Mouse (Mus musculus) G1E (cell line): ENCODE measurements around the gene Zfp804a.

ENCODE experiments used
- CTCF ChIP-seq: IDR thresholded peaks from 2 replicates; pipeline ENCODE4 v1.5.1; 2012; ENCODE audit warnings: low read depth, low read length, inconsistent platforms, mixed read lengths
- GATA1 ChIP-seq: IDR thresholded peaks from 2 replicates; pipeline ENCODE4 v1.6.1; 2012; ENCODE audit warnings: borderline replicate concordance, low read length, inconsistent platforms, mixed read lengths
- GATA2 ChIP-seq: IDR thresholded peaks from 2 replicates; pipeline ENCODE4 v1.6.1; 2012; ENCODE audit warnings: low read depth, low read length, inconsistent platforms, borderline replicate concordance
- POLR2AphosphoS5 ChIP-seq: IDR thresholded peaks from 2 replicates; pipeline ENCODE4 v1.6.1; 2012; ENCODE audit warnings: low read depth, low read length, inconsistent platforms; ENCODE audit not compliant: insufficient replicate concordance
- TAL1 ChIP-seq: conservative IDR thresholded peaks from 2 replicates; pipeline ENCODE4 v1.6.1; 2012; ENCODE audit warnings: low read depth, low read length, inconsistent platforms, mixed read lengths

DNA sequence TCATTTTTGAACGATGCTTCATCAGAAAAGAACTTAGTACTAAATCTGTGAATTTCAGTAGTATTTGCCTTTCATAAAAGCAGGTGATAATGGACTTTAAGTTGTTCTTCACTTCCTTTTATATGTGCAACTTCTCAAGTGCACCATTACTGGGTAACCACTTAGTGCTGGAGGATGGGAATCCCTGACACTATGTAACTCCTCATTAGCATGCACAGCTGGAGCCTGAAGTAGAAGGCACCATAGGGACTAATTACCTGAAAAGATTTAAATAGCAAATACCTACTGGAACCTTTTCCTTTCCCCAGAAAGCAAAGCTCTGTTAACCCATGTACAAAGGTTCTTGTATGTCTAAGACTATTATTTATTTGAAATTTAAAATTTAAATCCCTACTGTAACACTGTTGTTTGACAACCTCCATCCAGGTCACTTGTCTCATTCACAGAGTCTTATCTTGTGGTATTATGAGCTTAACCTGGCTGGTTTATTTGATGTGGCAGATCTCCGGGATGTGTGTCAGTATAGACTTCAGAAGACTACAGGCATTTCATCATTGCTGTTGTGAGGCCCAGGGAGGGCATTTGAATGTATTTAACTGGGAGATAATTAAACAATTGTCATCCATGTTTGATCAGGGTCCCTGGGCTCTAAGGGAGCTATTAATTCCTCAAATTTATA, 229.7 kb downstream of the Zfp804a start:
- TF ChIP-seq CTCF (no peak), TAL1 (no peak), GATA2 (no peak), GATA1 (no peak), POLR2AphosphoS5 (no peak)
